Mouse (Mus musculus): ENCODE measurements around the gene Slc31a1. TPM values are rescaled to one million over a fixed set of nuclear protein-coding genes. Genes with fewer than 3 reads are reported as not detected.
A peak's percentile ranks its signal among the peaks of the same experiment; 100 is the strongest.

Slc31a1 gene
- polyA plus RNA-seq (2015; fragmentation: Nextera tagmentation; extraction: Ambion mirVana), result 59.0 and 64.3 TPM in 2 replicates

- Histone ChIP-seq H3K9ac (peak within 1 kb of the TSS; percentile 75), H3K4me2 (peak within 1 kb of the TSS; percentile 70), H3K4me3 (replicated peaks) (peak within 1 kb of the TSS; percentile 92), H3K27me3 (replicated peaks) (no peaks in the 10 kb centered on the region), H3K27ac (peak within 1 kb of the TSS; percentile 86), H3K4me1 (0 out of 2 replicates have a peak, but pooled peaks cover 3% of the 10 kb centered on the region), H3K9me3 (no peaks in the 10 kb centered on the region), H3K36me3 (no peaks in the 10 kb centered on the region)
- peak; percentile 99 for ATAC-seq (ENCODE audit: insufficient read depth, low FRiP score, low read depth)
- under 1% methylated on average over 51 of the region's 51 CpGs for WGBS
These were observed at the start of gene Slc31a1, which contains the start of gene Fkbp15 for GRCm38 (mm10) chr4:62360088-62360804. Gene Slc31a1, plus strand, starts transcription at chr4:62360727. Gene Fkbp15, minus strand, starts transcription at chr4:62360548.

- no peak for ATAC-seq (ENCODE audit: insufficient read depth, low FRiP score, low read depth)
- H3K27me3 ChIP-seq (replicated peaks), result no peaks in the 10 kb centered on the region
- WGBS, result 84% methylated on average over 2 of the region's 2 CpGs
- no peak overlapping the region for H3K4me3 ChIP-seq (replicated peaks)
- H3K4me2 ChIP-seq, result no peak overlapping the region
- no peaks in the 10 kb centered on the region for H3K9me3 ChIP-seq
- no peak overlapping the region for H3K27ac ChIP-seq
- H3K9ac ChIP-seq, result no peak overlapping the region
- H3K4me1 ChIP-seq, result no peaks in the 10 kb centered on the region
- H3K36me3 ChIP-seq, result 0 out of 2 replicates have a peak, but pooled peaks cover 21% of the 10 kb centered on the region
These were observed 47.7 kb upstream of the Slc31a1 start for GRCm38 (mm10) chr4:62312821-62313220.

- Histone ChIP-seq H3K4me3 (replicated peaks) (no peak overlapping the region), H3K9ac (no peak overlapping the region), H3K4me1 (no peaks in the 10 kb centered on the region), H3K27ac (no peak overlapping the region), H3K4me2 (no peak overlapping the region), H3K9me3 (no peaks in the 10 kb centered on the region), H3K27me3 (replicated peaks) (no peaks in the 10 kb centered on the region), H3K36me3 (0 out of 2 replicates have a peak, but pooled peaks cover 22% of the 10 kb centered on the region)
- no peak for ATAC-seq (ENCODE audit: insufficient read depth, low FRiP score, low read depth)
- WGBS, result 82% methylated on average over 9 of the region's 9 CpGs
These were observed 46.8 kb upstream of the Slc31a1 start for GRCm38 (mm10) chr4:62313641-62314211.

DNA sequence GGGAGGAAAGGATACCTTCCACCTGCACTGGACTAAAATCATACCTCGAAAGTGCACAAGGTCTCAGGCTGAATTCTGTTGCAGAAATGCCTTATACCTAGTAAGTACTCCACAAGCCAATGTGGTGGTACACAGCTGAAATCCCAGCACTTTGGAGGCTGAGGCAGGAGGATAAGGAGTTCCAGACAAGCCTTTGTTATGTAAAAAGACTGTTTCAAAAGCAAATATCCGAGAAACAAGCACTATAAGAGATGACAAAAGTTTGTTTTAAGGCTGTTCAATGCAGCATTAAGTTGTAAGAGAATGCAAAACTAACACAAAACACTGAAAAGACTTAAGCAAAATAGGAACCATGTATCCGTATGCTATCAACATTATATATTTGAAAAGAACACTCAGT lies 46.0 kb upstream of the Slc31a1 start:
- Histone ChIP-seq H3K27ac (no peak overlapping the region), H3K9me3 (no peaks in the 10 kb centered on the region), H3K4me3 (replicated peaks) (no peak overlapping the region), H3K36me3 (0 out of 2 replicates have a peak, but pooled peaks cover 22% of the 10 kb centered on the region), H3K4me1 (no peaks in the 10 kb centered on the region), H3K9ac (no peak overlapping the region), H3K27me3 (replicated peaks) (no peaks in the 10 kb centered on the region), H3K4me2 (no peak overlapping the region)
- 91% methylated on average over 3 of the region's 3 CpGs for WGBS
- ATAC-seq (ENCODE audit: insufficient read depth, low FRiP score, low read depth), result no peak

DNA sequence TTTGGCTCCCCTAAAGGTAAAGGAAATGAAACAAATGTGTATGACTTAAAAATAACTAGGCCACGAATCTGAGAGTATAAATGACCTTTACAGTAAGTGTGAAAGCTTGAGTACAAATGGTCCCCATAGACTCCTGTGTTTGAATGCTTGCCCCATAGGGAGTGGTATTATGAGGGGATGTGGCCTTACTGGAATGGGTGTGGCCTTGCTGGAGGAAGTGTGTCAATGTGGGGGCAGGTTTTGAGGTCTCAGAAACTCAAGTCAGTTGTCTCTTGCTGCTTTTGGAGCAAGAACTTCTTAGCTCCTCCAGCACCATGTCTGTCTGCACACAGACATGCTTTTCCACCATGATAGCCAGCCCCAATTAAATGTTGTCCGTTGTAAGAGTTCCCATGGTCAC lies 44.1 kb upstream of the Slc31a1 start:
- Histone ChIP-seq H3K27ac (no peak overlapping the region), H3K4me1 (no peaks in the 10 kb centered on the region), H3K27me3 (replicated peaks) (no peaks in the 10 kb centered on the region), H3K4me2 (no peak overlapping the region), H3K4me3 (replicated peaks) (no peak overlapping the region), H3K9me3 (no peaks in the 10 kb centered on the region), H3K36me3 (peaks cover 30% of the 10 kb centered on the region; the same call in 1 of the 2 replicates), H3K9ac (no peak overlapping the region)
- ATAC-seq (ENCODE audit: insufficient read depth, low FRiP score, low read depth), result no peak
- 86% methylated on average over 2 of the region's 2 CpGs for whole genome bisulfite sequencing

- H3K9me3 ChIP-seq, result no peaks in the 10 kb centered on the region
- H3K27ac ChIP-seq, result no peak overlapping the region
- peaks cover 28% of the 10 kb centered on the region for H3K36me3 ChIP-seq
- H3K4me3 ChIP-seq (replicated peaks), result no peak overlapping the region
- no peaks in the 10 kb centered on the region for H3K27me3 ChIP-seq (replicated peaks)
- 65% methylated on average over 1 of the region's 1 CpGs for WGBS
- no peaks in the 10 kb centered on the region for H3K4me1 ChIP-seq
- H3K9ac ChIP-seq, result no peak overlapping the region
- ATAC-seq (ENCODE audit: insufficient read depth, low FRiP score, low read depth), result no peak
- H3K4me2 ChIP-seq, result no peak overlapping the region
These were observed 42.2 kb upstream of the Slc31a1 start for GRCm38 (mm10) chr4:62318294-62318693.

DNA sequence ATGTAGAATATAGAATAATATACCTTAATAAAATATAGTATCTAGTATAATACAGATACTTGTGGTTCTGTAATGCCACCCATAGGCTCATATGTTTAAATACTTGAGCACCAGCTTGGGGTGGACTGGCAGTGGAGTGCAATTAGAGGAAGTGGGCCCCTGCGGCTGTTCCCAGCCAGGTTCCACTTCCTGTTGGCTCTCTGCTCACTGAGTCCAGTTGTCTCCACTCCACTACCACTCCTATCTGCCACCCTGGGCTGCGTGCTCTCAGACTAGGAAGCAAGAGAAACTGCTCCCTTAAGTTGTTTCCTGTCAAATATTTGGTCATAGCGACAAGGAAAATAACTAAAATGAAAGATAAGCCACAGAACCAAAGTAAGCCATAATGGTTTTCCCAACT lies 37.8 kb upstream of the Slc31a1 start:
- WGBS, result 80% methylated on average over 3 of the region's 3 CpGs
- no peak overlapping the region for H3K4me3 ChIP-seq (replicated peaks)
- H3K9me3 ChIP-seq, result no peaks in the 10 kb centered on the region
- no peaks in the 10 kb centered on the region for H3K27me3 ChIP-seq (replicated peaks)
- no peaks in the 10 kb centered on the region for H3K4me1 ChIP-seq
- no peak overlapping the region for H3K4me2 ChIP-seq
- peaks cover 39% of the 10 kb centered on the region for H3K36me3 ChIP-seq
- no peak overlapping the region for H3K27ac ChIP-seq
- ATAC-seq (ENCODE audit: insufficient read depth, low FRiP score, low read depth), result no peak
- H3K9ac ChIP-seq, result no peak overlapping the region

- no peak overlapping the region for H3K4me3 ChIP-seq (replicated peaks)
- no peaks in the 10 kb centered on the region for H3K27me3 ChIP-seq (replicated peaks)
- peaks cover 40% of the 10 kb centered on the region for H3K36me3 ChIP-seq
These were observed 34.4 kb upstream of the Slc31a1 start for GRCm38 (mm10) chr4:62326111-62326510.

GRCm38 (mm10) chr4:62328941-62329660 lies 31.4 kb upstream of the Slc31a1 start:
- Histone ChIP-seq H3K36me3 (peaks cover 30% of the 10 kb centered on the region; the same call in 1 of the 2 replicates), H3K27ac (no peak overlapping the region), H3K4me1 (no peaks in the 10 kb centered on the region), H3K4me3 (replicated peaks) (no peak overlapping the region), H3K9me3 (no peaks in the 10 kb centered on the region), H3K27me3 (replicated peaks) (no peaks in the 10 kb centered on the region), H3K4me2 (no peak overlapping the region), H3K9ac (no peak overlapping the region)
- WGBS, result 69% methylated on average over 6 of the region's 6 CpGs
- no peak for ATAC-seq (ENCODE audit: insufficient read depth, low FRiP score, low read depth)

More at GRCm38 (mm10) chr4:62326111-62326510, 34.4 kb upstream of the Slc31a1 start:
- no peak for ATAC-seq (ENCODE audit: insufficient read depth, low FRiP score, low read depth)
- Histone ChIP-seq H3K4me2 (no peak overlapping the region), H3K4me1 (no peaks in the 10 kb centered on the region), H3K27ac (no peak overlapping the region), H3K9ac (no peak overlapping the region), H3K9me3 (no peaks in the 10 kb centered on the region)

- ATAC-seq (ENCODE audit: insufficient read depth, low FRiP score, low read depth), result no peak
- Histone ChIP-seq H3K27ac (no peak overlapping the region), H3K27me3 (replicated peaks) (no peaks in the 10 kb centered on the region), H3K9me3 (no peaks in the 10 kb centered on the region), H3K4me2 (no peak overlapping the region), H3K36me3 (peaks cover 29% of the 10 kb centered on the region), H3K4me3 (replicated peaks) (no peak overlapping the region), H3K4me1 (no peaks in the 10 kb centered on the region), H3K9ac (no peak overlapping the region)
- WGBS, result 77% methylated on average over 5 of the region's 5 CpGs
These were observed 28.6 kb upstream of the Slc31a1 start for GRCm38 (mm10) chr4:62331977-62332376.

GRCm38 (mm10) chr4:62338536-62338935 lies 22.0 kb upstream of the Slc31a1 start:
- Histone ChIP-seq H3K4me3 (replicated peaks) (no peak overlapping the region), H3K27me3 (replicated peaks) (no peaks in the 10 kb centered on the region), H3K36me3 (peaks cover 17% of the 10 kb centered on the region), H3K9ac (no peak overlapping the region), H3K9me3 (no peaks in the 10 kb centered on the region), H3K4me2 (no peak overlapping the region), H3K27ac (no peak overlapping the region), H3K4me1 (no peaks in the 10 kb centered on the region)
- WGBS, result 86% methylated on average over 5 of the region's 5 CpGs
- no peak for ATAC-seq (ENCODE audit: insufficient read depth, low FRiP score, low read depth)

DNA sequence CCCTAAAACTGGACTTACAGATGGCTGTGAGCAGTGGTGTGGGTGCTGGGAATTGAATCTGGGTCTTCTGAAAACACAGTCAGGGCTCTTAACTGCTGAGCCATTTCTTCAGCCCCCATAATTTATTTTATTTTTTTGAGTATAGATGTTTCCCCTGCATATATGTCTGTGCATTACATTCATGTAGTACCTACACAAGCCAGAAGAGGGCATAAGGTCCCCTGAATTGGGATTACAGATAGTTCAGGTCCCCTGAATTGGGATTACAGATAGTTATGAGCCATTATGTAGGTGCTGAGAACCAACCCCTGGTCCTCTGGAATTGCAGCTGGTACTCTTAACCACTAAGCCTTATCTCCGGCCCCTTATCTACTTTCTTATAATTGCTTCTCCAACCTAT lies 16.5 kb upstream of the Slc31a1 start:
- 90% methylated on average over 1 of the region's 1 CpGs for WGBS

More for the DNA sequence above, 16.5 kb upstream of the Slc31a1 start:
- Histone ChIP-seq H3K9ac (no peak overlapping the region), H3K4me3 (replicated peaks) (no peak overlapping the region), H3K27me3 (replicated peaks) (no peaks in the 10 kb centered on the region), H3K4me1 (peaks cover 7% of the 10 kb centered on the region; the same call in 1 of the 2 replicates), H3K9me3 (no peaks in the 10 kb centered on the region), H3K27ac (no peak overlapping the region), H3K4me2 (no peak overlapping the region), H3K36me3 (peaks cover 17% of the 10 kb centered on the region; the same call in 1 of the 2 replicates)
- no peak for ATAC-seq (ENCODE audit: insufficient read depth, low FRiP score, low read depth)

All from stomach, embryonic 15.5 days (tissue).